Mouse (Mus musculus): ENCODE results near the gene 4930449I24Rik. TPM values are rescaled to one million over a fixed set of nuclear protein-coding genes. Genes with fewer than 3 reads are reported as not detected.
"Not testable (repeated sequence)": the region's sequence is repeated elsewhere in the genome, so short reads cannot be mapped to it uniquely, and the experiment has no call there.

4930449I24Rik gene
- total RNA-seq (2015; ENCODE audit: low replicate concordance) (not detected in 2 replicates), total RNA-seq (2017; ENCODE audit: low replicate concordance) (not detected in 2 replicates)

- ATAC-seq (replicated peaks; ENCODE audit: low FRiP score, poor library complexity, severe bottlenecking): not testable (repeated sequence)
Measured at GRCm38 (mm10) chr5:146502099-146502498, at the start of gene 4930449I24Rik. TSS of gene 4930449I24Rik (plus strand) at chr5:146502399.

DNA sequence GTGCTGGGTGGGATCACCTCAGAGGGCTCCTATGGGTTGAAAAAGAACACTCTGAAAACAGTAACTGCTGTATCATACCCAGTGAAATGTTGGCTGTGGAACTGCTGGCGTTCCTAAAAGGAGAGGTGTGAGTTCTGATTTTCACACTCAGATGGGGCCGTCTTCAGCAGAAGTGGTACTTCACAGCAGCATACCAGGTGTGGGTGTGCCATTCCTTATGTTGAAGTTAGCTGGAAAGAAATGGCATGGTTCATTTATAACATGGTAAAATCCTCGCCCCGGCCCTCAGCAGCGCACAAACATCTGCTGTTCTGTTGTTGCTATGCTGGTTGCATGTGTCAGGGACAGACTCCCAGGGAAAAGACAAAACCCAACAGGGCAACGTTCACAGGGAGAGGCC is 48.6 kb upstream of the 4930449I24Rik start:
- no peak for ATAC-seq (replicated peaks; ENCODE audit: low FRiP score, poor library complexity, severe bottlenecking)

DNA sequence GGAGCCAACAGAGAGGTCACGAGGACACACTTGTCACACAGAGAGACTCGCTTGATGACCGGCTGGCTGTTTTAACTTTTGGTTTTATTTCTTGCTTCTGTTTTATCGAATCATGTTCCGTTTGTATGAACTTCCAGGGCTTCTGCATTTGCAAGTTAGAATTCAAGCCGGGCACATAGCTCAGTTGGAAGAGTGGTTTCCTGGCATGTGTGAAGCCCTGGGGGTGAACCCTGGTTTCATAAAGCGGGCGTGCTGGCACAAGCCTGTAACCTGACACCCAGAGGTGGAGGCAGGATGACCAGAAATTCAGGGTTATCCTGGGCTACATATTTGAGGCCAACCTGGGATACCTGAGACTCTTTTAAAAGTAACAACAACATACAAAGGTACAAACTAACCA is 40.6 kb upstream of the 4930449I24Rik start:
- ATAC-seq (replicated peaks; ENCODE audit: low FRiP score, poor library complexity, severe bottlenecking): no peak

GRCm38 (mm10) chr5:146466663-146467062 is 35.5 kb upstream of the 4930449I24Rik start:
- no peak for ATAC-seq (replicated peaks; ENCODE audit: low FRiP score, poor library complexity, severe bottlenecking)

GRCm38 (mm10) chr5:146468311-146468710 is 33.9 kb upstream of the 4930449I24Rik start:
- ATAC-seq (replicated peaks; ENCODE audit: low FRiP score, poor library complexity, severe bottlenecking): no peak

DNA sequence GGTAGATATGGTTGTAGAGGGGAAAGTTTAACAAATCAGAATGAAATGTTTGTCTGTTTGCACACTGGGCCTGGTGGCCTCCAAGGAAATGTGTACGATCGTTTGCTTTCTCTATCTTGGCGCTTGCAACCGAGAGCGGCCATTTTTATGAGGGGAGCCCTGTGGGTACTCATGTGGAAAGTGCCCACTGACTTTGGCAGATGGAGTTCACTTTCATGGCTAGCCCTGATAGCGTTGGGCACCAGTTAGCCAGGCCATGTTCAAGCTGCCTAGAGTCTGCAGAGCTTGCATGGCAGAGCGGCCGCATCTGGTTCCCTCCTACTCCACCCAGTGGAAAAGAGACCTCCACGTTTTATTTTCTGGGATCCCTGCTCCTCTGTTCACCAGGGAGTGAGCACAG is 31.4 kb upstream of the 4930449I24Rik start:
- ATAC-seq (replicated peaks; ENCODE audit: low FRiP score, poor library complexity, severe bottlenecking): no peak

DNA sequence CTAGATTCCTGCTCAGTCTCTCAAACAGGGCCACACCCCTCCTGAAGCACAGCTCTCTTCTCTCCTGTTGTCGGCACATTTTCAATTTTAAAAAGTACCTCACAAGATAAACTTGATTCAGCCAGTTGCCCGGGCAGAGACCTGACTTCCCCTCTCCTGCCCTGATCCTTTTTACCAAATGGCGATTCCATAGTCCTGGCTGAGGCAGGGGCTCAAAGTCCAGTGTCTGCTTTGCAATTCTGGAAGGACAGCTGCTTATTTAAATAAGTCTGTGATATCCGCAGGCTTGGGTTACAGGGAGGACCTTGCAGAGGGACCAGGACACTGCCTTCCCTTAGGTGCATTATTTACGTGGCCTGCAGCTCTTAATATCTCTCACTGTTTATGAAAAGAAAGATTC is 30.9 kb upstream of the 4930449I24Rik start:
- ATAC-seq (replicated peaks; ENCODE audit: low FRiP score, poor library complexity, severe bottlenecking): no peak

- ATAC-seq (replicated peaks; ENCODE audit: low FRiP score, poor library complexity, severe bottlenecking): no peak
Measured at GRCm38 (mm10) chr5:146471821-146472220, 30.4 kb upstream of the 4930449I24Rik start.

DNA sequence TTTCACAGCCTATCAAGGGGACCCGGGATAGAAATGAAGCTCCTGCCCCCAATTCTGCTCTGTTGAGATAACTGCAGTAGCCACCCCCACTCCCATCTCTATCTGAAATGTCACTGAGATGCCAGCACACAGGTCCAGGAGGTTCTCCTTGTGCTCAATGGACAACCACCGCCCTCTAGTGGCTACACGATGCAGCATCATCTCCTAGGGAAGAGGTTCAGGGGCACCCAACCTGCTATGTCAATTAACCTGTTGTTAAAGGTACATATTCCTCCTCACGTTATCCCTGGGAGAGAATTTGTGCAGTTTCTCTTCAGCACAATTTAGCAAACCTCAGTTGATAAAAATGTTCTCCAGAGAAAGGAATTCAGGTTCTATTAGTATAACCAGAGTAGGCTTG is 22.6 kb upstream of the 4930449I24Rik start:
- not testable (repeated sequence) for ATAC-seq (replicated peaks; ENCODE audit: low FRiP score, poor library complexity, severe bottlenecking)

GRCm38 (mm10) chr5:146481665-146482064 is 20.5 kb upstream of the 4930449I24Rik start, which contains the start of gene Gm6408:
TSS of gene Gm6408 (plus strand) at chr5:146481965.
- ATAC-seq (replicated peaks; ENCODE audit: low FRiP score, poor library complexity, severe bottlenecking): not testable (repeated sequence)

GRCm38 (mm10) chr5:146488959-146489358 is 13.2 kb upstream of the 4930449I24Rik start:
- not testable (repeated sequence) for ATAC-seq (replicated peaks; ENCODE audit: low FRiP score, poor library complexity, severe bottlenecking)

- ATAC-seq (replicated peaks; ENCODE audit: low FRiP score, poor library complexity, severe bottlenecking): not testable (repeated sequence)
Measured at GRCm38 (mm10) chr5:146491063-146491462, 11.1 kb upstream of the 4930449I24Rik start, which contains the start of gene Gm6370. TSS of gene Gm6370 (plus strand) at chr5:146491363.

DNA sequence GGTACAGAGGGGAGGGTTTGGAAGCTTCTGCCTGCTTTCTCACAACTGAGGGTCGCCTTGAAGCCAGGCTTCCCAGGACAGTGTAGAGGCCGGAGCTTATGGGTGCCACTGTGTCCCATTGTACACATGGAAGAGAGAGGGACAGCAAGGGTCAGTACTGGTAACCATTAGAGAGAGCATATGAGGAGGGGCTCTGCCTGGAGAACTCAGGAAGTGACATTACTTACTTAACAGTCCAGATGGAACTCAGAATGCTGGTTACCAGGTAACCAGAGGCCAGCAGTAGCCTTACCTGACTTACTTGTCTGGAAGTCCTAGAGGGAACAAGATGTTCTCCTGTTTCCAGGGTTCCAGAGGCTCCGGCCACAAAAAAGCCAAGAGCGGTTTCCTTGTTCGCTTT is 11.6 kb downstream of the 4930449I24Rik start, which contains the start of gene Gm3402:
TSS of gene Gm3402 (plus strand) at position 301 of the 400 bp plus-strand sequence.
- ATAC-seq (replicated peaks; ENCODE audit: low FRiP score, poor library complexity, severe bottlenecking): not testable (repeated sequence)

DNA sequence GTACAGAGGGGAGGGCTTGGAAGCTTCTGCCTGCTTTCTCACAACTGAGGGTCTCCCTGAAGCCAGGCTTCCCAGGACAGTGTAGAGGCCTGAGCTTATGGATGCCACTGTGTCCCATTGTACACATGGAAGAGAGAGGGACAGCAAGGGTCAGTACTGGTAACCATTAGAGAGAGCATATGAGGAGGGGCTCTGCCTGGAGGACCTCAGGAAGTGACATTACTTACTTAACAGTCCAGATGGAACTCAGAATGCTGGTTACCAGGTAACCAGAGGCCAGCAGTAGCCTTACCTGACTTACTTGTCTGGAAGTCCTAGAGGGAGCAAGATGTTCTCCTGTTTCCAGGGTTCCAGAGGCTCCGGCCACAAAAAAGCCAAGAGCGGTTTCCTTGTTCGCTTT is 23.3 kb downstream of the 4930449I24Rik start, which contains the start of gene Gm3404:
TSS of gene Gm3404 (plus strand) at position 301 of the 400 bp plus-strand sequence.
- ATAC-seq (replicated peaks; ENCODE audit: low FRiP score, poor library complexity, severe bottlenecking): not testable (repeated sequence)

GRCm38 (mm10) chr5:146537347-146537746 is 35.1 kb downstream of the 4930449I24Rik start, which contains the start of gene Gm3409:
TSS of gene Gm3409 (plus strand) at chr5:146537647.
- ATAC-seq (replicated peaks; ENCODE audit: low FRiP score, poor library complexity, severe bottlenecking): not testable (repeated sequence)

Other genes starting within 250 kb of the 4930449I24Rik start
- not detected in 2 replicates for gene Wasf3, start 117.4 kb upstream of the 4930449I24Rik start, total RNA-seq (2015; ENCODE audit: low replicate concordance)
- gene Wasf3, start 117.4 kb upstream of the 4930449I24Rik start, total RNA-seq (2017; ENCODE audit: low replicate concordance): not detected in 2 replicates
- gene Gm6408, start 20.4 kb upstream of the 4930449I24Rik start, total RNA-seq (2015; ENCODE audit: low replicate concordance): not detected in 2 replicates
- not detected in 2 replicates for gene Gm6408, start 20.4 kb upstream of the 4930449I24Rik start, total RNA-seq (2017; ENCODE audit: low replicate concordance)
- gene Gm6370, start 11.0 kb upstream of the 4930449I24Rik start, total RNA-seq (2015; ENCODE audit: low replicate concordance): not detected in 2 replicates
- not detected in 2 replicates for gene Gm6370, start 11.0 kb upstream of the 4930449I24Rik start, total RNA-seq (2017; ENCODE audit: low replicate concordance)
- not detected in 2 replicates for gene Gm3402, start 11.7 kb downstream of the 4930449I24Rik start, total RNA-seq (2015; ENCODE audit: low replicate concordance)
- gene Gm3402, start 11.7 kb downstream of the 4930449I24Rik start, total RNA-seq (2017; ENCODE audit: low replicate concordance): not detected in 2 replicates
- not detected in 2 replicates for gene Gm3404, start 23.4 kb downstream of the 4930449I24Rik start, total RNA-seq (2015; ENCODE audit: low replicate concordance)
- not detected in 2 replicates for gene Gm3404, start 23.4 kb downstream of the 4930449I24Rik start, total RNA-seq (2017; ENCODE audit: low replicate concordance)
- not detected in 2 replicates for gene Gm3409, start 35.2 kb downstream of the 4930449I24Rik start, total RNA-seq (2015; ENCODE audit: low replicate concordance)
- gene Gm3409, start 35.2 kb downstream of the 4930449I24Rik start, total RNA-seq (2017; ENCODE audit: low replicate concordance): not detected in 2 replicates
- gene Gm3415, start 53.7 kb downstream of the 4930449I24Rik start, total RNA-seq (2015; ENCODE audit: low replicate concordance): not detected in 2 replicates
- not detected in 2 replicates for gene Gm3415, start 53.7 kb downstream of the 4930449I24Rik start, total RNA-seq (2017; ENCODE audit: low replicate concordance)
- not detected in 2 replicates for gene Gpr12, start 82.8 kb downstream of the 4930449I24Rik start, total RNA-seq (2015; ENCODE audit: low replicate concordance)
- 0.98 TPM in 1 of 2 replicates, not detected in the other for gene Gpr12, start 82.8 kb downstream of the 4930449I24Rik start, total RNA-seq (2017; ENCODE audit: low replicate concordance)

Measured in erythroblast, adult 5-6 weeks (primary cell).